Mouse (Mus musculus): ENCODE data around the gene Dram2. TPM values are rescaled to one million over a fixed set of nuclear protein-coding genes. Genes with fewer than 3 reads are reported as not detected.
"Not testable (repeated sequence)": the region's sequence is repeated elsewhere in the genome, so short reads cannot be mapped to it uniquely, and the experiment has no call there.

Dram2 gene
- total and polyA plus RNA-seq, 2 experiments from 2014 or later = 50.0 to 78.4 TPM

GRCm38 (mm10) chr3:106558271-106558670 lies 10.7 kb downstream of the Dram2 start:
- H3K27me3 ChIP-seq (ENCODE audit: insufficient read depth, low read length) = no peaks in the 10 kb centered on the region
- no peaks in the 10 kb centered on the region for H3K4me1 ChIP-seq (ENCODE audit: insufficient read depth)
- no peak for ATAC-seq
- no peak overlapping the region for H3K4me2 ChIP-seq (ENCODE audit: low read depth)
- peaks cover 27% of the 10 kb centered on the region for H3K36me3 ChIP-seq (ENCODE audit: insufficient read depth)
- H3K27ac ChIP-seq (ENCODE audit: low read depth, low read length) = no peak overlapping the region
- no peak for DNase-seq
- H3K4me3 ChIP-seq (ENCODE audit: low read depth, low read length) = no peak overlapping the region
- no peak for TF ChIP-seq CTCF (IDR thresholded peaks at IDR 0.05; ENCODE audit: low read depth)
- no peak overlapping the region for H3K9ac ChIP-seq
- H3K9me3 ChIP-seq (ENCODE audit: low read length) = no peaks in the 10 kb centered on the region

- no peaks in the 10 kb centered on the region for H3K9me3 ChIP-seq (ENCODE audit: low read length)
- no peaks in the 10 kb centered on the region for H3K27me3 ChIP-seq (ENCODE audit: insufficient read depth, low read length)
- WGBS = 91% methylated on average over 3 of the region's 3 CpGs
- H3K4me2 ChIP-seq (ENCODE audit: low read depth) = no peak overlapping the region
- peaks cover 9% of the 10 kb centered on the region for H3K36me3 ChIP-seq (ENCODE audit: insufficient read depth)
- ATAC-seq = no peak
- no peak overlapping the region for H3K9ac ChIP-seq
- H3K4me3 ChIP-seq (ENCODE audit: low read depth, low read length) = no peak overlapping the region
- H3K4me1 ChIP-seq (ENCODE audit: insufficient read depth) = no peaks in the 10 kb centered on the region
- no peak for DNase-seq
- no peak for TF ChIP-seq CTCF (IDR thresholded peaks at IDR 0.05; ENCODE audit: low read depth)
- no peak overlapping the region for H3K27ac ChIP-seq (ENCODE audit: low read depth, low read length)
Observed at GRCm38 (mm10) chr3:106565876-106566275, 18.3 kb downstream of the Dram2 start.

GRCm38 (mm10) chr3:106573191-106573590 lies 25.6 kb downstream of the Dram2 start:
- H3K27ac ChIP-seq (ENCODE audit: low read depth, low read length) = no peak overlapping the region
- no peaks in the 10 kb centered on the region for H3K9me3 ChIP-seq (ENCODE audit: low read length)
- H3K4me1 ChIP-seq (ENCODE audit: insufficient read depth) = no peaks in the 10 kb centered on the region
- no peak for TF ChIP-seq CTCF (IDR thresholded peaks at IDR 0.05; ENCODE audit: low read depth)
- H3K4me2 ChIP-seq (ENCODE audit: low read depth) = no peak overlapping the region
- no peaks in the 10 kb centered on the region for H3K27me3 ChIP-seq (ENCODE audit: insufficient read depth, low read length)
- ATAC-seq (no peak), DNase-seq (no peak)
- no peak overlapping the region for H3K9ac ChIP-seq
- peaks cover 17% of the 10 kb centered on the region for H3K36me3 ChIP-seq (ENCODE audit: insufficient read depth)
- 83% methylated on average over 3 of the region's 3 CpGs for WGBS
- no peak overlapping the region for H3K4me3 ChIP-seq (ENCODE audit: low read depth, low read length)

GRCm38 (mm10) chr3:106579296-106579695 lies 31.7 kb downstream of the Dram2 start:
- Histone ChIP-seq H3K36me3 (ENCODE audit: insufficient read depth) (no peaks in the 10 kb centered on the region), H3K4me2 (ENCODE audit: low read depth) (no peak overlapping the region), H3K9ac (no peak overlapping the region), H3K4me3 (ENCODE audit: low read depth, low read length) (no peak overlapping the region), H3K27ac (ENCODE audit: low read depth, low read length) (no peak overlapping the region), H3K9me3 (ENCODE audit: low read length) (no peaks in the 10 kb centered on the region), H3K27me3 (ENCODE audit: insufficient read depth, low read length) (no peaks in the 10 kb centered on the region), H3K4me1 (ENCODE audit: insufficient read depth) (no peaks in the 10 kb centered on the region)
- no peak for TF ChIP-seq CTCF (IDR thresholded peaks at IDR 0.05; ENCODE audit: low read depth)
- no peak for DNase-seq
- 94% methylated on average over 2 of the region's 2 CpGs for WGBS
- ATAC-seq = no peak

- not testable (repeated sequence) for H3K4me1 ChIP-seq (ENCODE audit: insufficient read depth)
Observed at GRCm38 (mm10) chr3:106593631-106594030, 46.0 kb downstream of the Dram2 start.

GRCm38 (mm10) chr3:106618103-106618502 lies 70.5 kb downstream of the Dram2 start:
- no peak overlapping the region for H3K4me3 ChIP-seq (ENCODE audit: low read depth, low read length)
- no peak for TF ChIP-seq CTCF (IDR thresholded peaks at IDR 0.05; ENCODE audit: low read depth)
- no peaks in the 10 kb centered on the region for H3K36me3 ChIP-seq (ENCODE audit: insufficient read depth)
- no peak overlapping the region for H3K27ac ChIP-seq (ENCODE audit: low read depth, low read length)
- H3K9ac ChIP-seq = no peak overlapping the region
- WGBS = 86% methylated on average over 1 of the region's 1 CpGs
- H3K9me3 ChIP-seq (ENCODE audit: low read length) = no peaks in the 10 kb centered on the region
- ATAC-seq (no peak), DNase-seq (no peak)
- no peak overlapping the region for H3K4me2 ChIP-seq (ENCODE audit: low read depth)
- no peaks in the 10 kb centered on the region for H3K27me3 ChIP-seq (ENCODE audit: insufficient read depth, low read length)
- no peaks in the 10 kb centered on the region for H3K4me1 ChIP-seq (ENCODE audit: insufficient read depth)

More at GRCm38 (mm10) chr3:106593631-106594030, 46.0 kb downstream of the Dram2 start:
- H3K36me3 ChIP-seq (ENCODE audit: insufficient read depth); ATAC-seq; H3K27me3 ChIP-seq (ENCODE audit: insufficient read depth, low read length); H3K4me2 ChIP-seq (ENCODE audit: low read depth); H3K4me3 ChIP-seq (ENCODE audit: low read depth, low read length); H3K27ac ChIP-seq (ENCODE audit: low read depth, low read length); H3K9ac ChIP-seq; H3K9me3 ChIP-seq (ENCODE audit: low read length): not testable (repeated sequence)
- 82% methylated on average over 4 of the region's 4 CpGs for WGBS
- DNase-seq = peak; percentile 67

Other genes with a start within 250 kb of the Dram2 start
- gene Chil6, start 141.6 kb upstream of the Dram2 start, total RNA-seq (2014; rRNA removed) = not detected in 2 replicates
- not detected in 2 replicates for gene Chil6, start 141.6 kb upstream of the Dram2 start, polyA plus RNA-seq (2015; fragmentation: Nextera tagmentation; extraction: Ambion mirVana)
- gene Dennd2d, start 65.4 kb upstream of the Dram2 start, total RNA-seq (2014; rRNA removed) = 0.31 and 0.90 TPM in 2 replicates
- gene Dennd2d, start 65.4 kb upstream of the Dram2 start, polyA plus RNA-seq (2015; fragmentation: Nextera tagmentation; extraction: Ambion mirVana) = 0.30 and 0.63 TPM in 2 replicates
- 51.1 and 52.3 TPM in 2 replicates for gene Cept1, start within 50 bp of the Dram2 start, total RNA-seq (2014; rRNA removed)
- 30.1 and 38.0 TPM in 2 replicates for gene Cept1, start within 50 bp of the Dram2 start, polyA plus RNA-seq (2015; fragmentation: Nextera tagmentation; extraction: Ambion mirVana)
- 21.8 and 26.8 TPM in 2 replicates for gene Lrif1, start 137.2 kb downstream of the Dram2 start, total RNA-seq (2014; rRNA removed)
- gene Lrif1, start 137.2 kb downstream of the Dram2 start, polyA plus RNA-seq (2015; fragmentation: Nextera tagmentation; extraction: Ambion mirVana) = 15.0 and 15.2 TPM in 2 replicates
- 4.5 and 6.4 TPM in 2 replicates for gene Cd53, start 242.4 kb downstream of the Dram2 start, total RNA-seq (2014; rRNA removed)
- 6.9 and 7.7 TPM in 2 replicates for gene Cd53, start 242.4 kb downstream of the Dram2 start, polyA plus RNA-seq (2015; fragmentation: Nextera tagmentation; extraction: Ambion mirVana)

Measured in forebrain, postnatal 0 days (tissue).